Mouse (Mus musculus) embryonic fibroblast, embryonic 13.5 days (primary cell): ENCODE measurements around the gene Bicra.

Experiments
- CTCF ChIP-seq: IDR thresholded peaks from 2 replicates; pipeline ENCODE4 v1.5.1; 2011; ENCODE audit warnings: mild to moderate bottlenecking, control low read depth, low read length, moderate library complexity, borderline replicate concordance; ENCODE audit not compliant: insufficient read depth
- POLR2A ChIP-seq: IDR thresholded peaks from 2 replicates; pipeline ENCODE4 v1.6.1; 2011; ENCODE audit warnings: low read depth, mild to moderate bottlenecking, control low read depth, low read length, moderate library complexity

GRCm38 (mm10) chr7:16024603-16025222 is 23.0 kb downstream of the Bicra start:
- no peak for TF ChIP-seq POLR2A
- no peak for TF ChIP-seq CTCF
